Mouse (Mus musculus): ENCODE data around the gene Dhps.

Gene Dhps

GRCm38 (mm10) chr8:85071514-85072281 is at the start of gene Dhps:
Dhps (plus strand) TSS chr8:85071757.
- DNase-seq (ENCODE audit: low read depth): peak; percentile 80

GRCm38 (mm10) chr8:85023846-85024245 is 47.7 kb upstream of the Dhps start:
- DNase-seq (ENCODE audit: low read depth): no peak

- DNase-seq (ENCODE audit: low read depth): peak; percentile 93
Observed at GRCm38 (mm10) chr8:85025098-85025932, 46.2 kb upstream of the Dhps start, which contains the start of gene Asna1. Asna1 (minus strand) TSS chr8:85025281.

- peak; percentile 98 for DNase-seq (ENCODE audit: low read depth)
Observed at GRCm38 (mm10) chr8:85026670-85027515, 44.7 kb upstream of the Dhps start, which contains the start of gene Trir. Trir (plus strand) TSS chr8:85026823.

GRCm38 (mm10) chr8:85027516-85027855 is 44.1 kb upstream of the Dhps start:
- peak; percentile 22 for DNase-seq (ENCODE audit: low read depth)

- peak; percentile 21 for DNase-seq (ENCODE audit: low read depth)
Observed at GRCm38 (mm10) chr8:85027922-85028321, 43.6 kb upstream of the Dhps start.

GRCm38 (mm10) chr8:85029271-85029670 is 42.3 kb upstream of the Dhps start:
- DNase-seq (ENCODE audit: low read depth): no peak

- DNase-seq (ENCODE audit: low read depth): no peak
Observed at GRCm38 (mm10) chr8:85032622-85033311, 38.8 kb upstream of the Dhps start.

GRCm38 (mm10) chr8:85033867-85034266 is 37.7 kb upstream of the Dhps start:
- DNase-seq (ENCODE audit: low read depth): no peak

GRCm38 (mm10) chr8:85034764-85035163 is 36.8 kb upstream of the Dhps start:
- DNase-seq (ENCODE audit: low read depth): peak; percentile 82

GRCm38 (mm10) chr8:85035165-85035727 is 36.3 kb upstream of the Dhps start:
- DNase-seq (ENCODE audit: low read depth): peak; percentile 42

GRCm38 (mm10) chr8:85035728-85036310 is 35.7 kb upstream of the Dhps start:
- DNase-seq (ENCODE audit: low read depth): no peak

GRCm38 (mm10) chr8:85036381-85036717 is 35.2 kb upstream of the Dhps start:
- no peak for DNase-seq (ENCODE audit: low read depth)

- peak; percentile 97 for DNase-seq (ENCODE audit: low read depth)
Observed at GRCm38 (mm10) chr8:85036718-85037365, 34.7 kb upstream of the Dhps start, which contains the start of gene Tnpo2. Tnpo2 (plus strand) TSS chr8:85036915.

GRCm38 (mm10) chr8:85037366-85037680 is 34.2 kb upstream of the Dhps start:
- DNase-seq (ENCODE audit: low read depth): no peak

- peak; percentile 62 for DNase-seq (ENCODE audit: low read depth)
Observed at GRCm38 (mm10) chr8:85037681-85038531, 33.7 kb upstream of the Dhps start.

GRCm38 (mm10) chr8:85043619-85044018 is 27.9 kb upstream of the Dhps start:
- no peak for DNase-seq (ENCODE audit: low read depth)

- no peak for DNase-seq (ENCODE audit: low read depth)
Observed at GRCm38 (mm10) chr8:85057367-85057766, 14.2 kb upstream of the Dhps start.

- peak; percentile 92 for DNase-seq (ENCODE audit: low read depth)
Observed at GRCm38 (mm10) chr8:85059879-85060616, 11.5 kb upstream of the Dhps start, which contains the start of gene Fbxw9. Fbxw9 (plus strand) TSS chr8:85060055.

Data from c-Kit-positive CD71-positive TER-119-negative erythroid progenitor cells, embryonic 14.5 days (primary cell).